Mouse (Mus musculus): ENCODE results near the gene Sez6l2.

GRCm38 (mm10) chr7:127016081-127016480 lies 65.7 kb downstream of the Sez6l2 start:
- TF ChIP-seq CTCF (IDR thresholded peaks at IDR 0.05; ENCODE audit: low read depth) (no peak), EP300 (IDR thresholded peaks at IDR 0.05; ENCODE audit: low read depth) (no peak)

All from liver, embryonic 14.5 days (tissue).